Mouse (Mus musculus) bone marrow macrophage, adult 2 months (primary cell): Measurements from ENCODE around the gene Gper1.

Experiments
- CTCF ChIP-seq: IDR thresholded peaks from 2 replicates; pipeline ENCODE4 v1.5.1; 2012; ENCODE audit warnings: low read depth, mild to moderate bottlenecking, low read length, moderate library complexity
- POLR2A ChIP-seq: IDR thresholded peaks from 2 replicates; pipeline ENCODE4 v1.6.1; 2012; ENCODE audit warnings: mild to moderate bottlenecking, low read depth, low read length, borderline replicate concordance

- TF ChIP-seq CTCF (no peak), POLR2A (no peak)
Measured at GRCm38 (mm10) chr5:139453031-139453430, 30.1 kb downstream of the Gper1 start.
